Mouse (Mus musculus) forebrain, embryonic 14.5 days (tissue): Measurements from ENCODE around the gene Itih5. TPM values are rescaled to one million over a fixed set of nuclear protein-coding genes. Genes with fewer than 3 reads are reported as not detected.

Experiments used
- ATAC-seq: fragments of 200-750 bp; cut with Nextera tagmentation; 2 replicates; pipeline ENCODE4 v1.8.0; 2017; ENCODE audit warnings: mild to moderate bottlenecking, moderate library complexity
- DNase-seq: peaks from one replicate; pipeline ENCODE4 v3.0.0-alpha.2; 2015; ENCODE audit warnings: low spot score
- H3K27ac ChIP-seq: fragments of 300-500 bp; sonication (generic); 2 replicates; pipeline ENCODE4 v1.5.1; 2014; ENCODE audit warnings: low read depth, mild to moderate bottlenecking, control low read depth, low read length, moderate library complexity
- H3K27me3 ChIP-seq: fragments of 300-500 bp; sonication (generic); replicated peaks from 2 replicates; pipeline ENCODE4 v1.6.1; 2014; ENCODE audit warnings: low read length, control low read depth, mixed read lengths; ENCODE audit not compliant: control insufficient read depth, insufficient read depth
- H3K36me3 ChIP-seq: fragments of 300-500 bp; sonication (generic); 2 replicates; pipeline ENCODE4 v1.6.1; 2014; ENCODE audit warnings: low read length, control low read depth; ENCODE audit not compliant: control insufficient read depth, insufficient read depth
- H3K4me1 ChIP-seq: fragments of 300-500 bp; sonication (generic); 2 replicates; pipeline ENCODE4 v1.6.1; 2014; ENCODE audit warnings: antibody characterized with exemption, low read length, control low read depth; ENCODE audit not compliant: control insufficient read depth, insufficient read depth
- H3K4me2 ChIP-seq: fragments of 300-500 bp; sonication (generic); 2 replicates; pipeline ENCODE4 v1.6.1; 2014; ENCODE audit warnings: mild to moderate bottlenecking, control low read depth, low read length
- H3K4me3 ChIP-seq: fragments of 300-500 bp; sonication (generic); 2 replicates; pipeline ENCODE4 v1.5.1; 2014; ENCODE audit warnings: low read depth, low read length, control low read depth
- H3K9ac ChIP-seq: fragments of 300-500 bp; sonication (generic); 2 replicates; pipeline ENCODE4 v1.6.1; 2014; ENCODE audit warnings: mild to moderate bottlenecking, low read length, control low read depth, moderate library complexity
- H3K9me3 ChIP-seq: fragments of 300-500 bp; sonication (generic); replicated peaks from 2 replicates; pipeline ENCODE4 v1.6.1; 2016; ENCODE audit warnings: low read length, control low read depth, mixed read lengths; ENCODE audit not compliant: control insufficient read depth
- WGBS: fragments of 180-500 bp; shearing (Covaris S2); extraction: QIAGEN DNeasy Blood & Tissue Kit; methylation state at CpG from one replicate; pipeline ENCODE4 v1.1.7; 2014; 5-methylcytosine and 5-hydroxymethylcytosine counted together
- polyA plus RNA-seq: library from polyadenylated mRNA; unstranded; fragments of >200 nt; fragmentation: Nextera tagmentation; extraction: Ambion mirVana; gene quantifications from 2 replicates; pipeline ENCODE4 v1.2.1, GENCODE M21; 2014

The Itih5 gene
- polyA plus RNA-seq, 1 experiment from 2014 or later = 3.4 TPM

DNA sequence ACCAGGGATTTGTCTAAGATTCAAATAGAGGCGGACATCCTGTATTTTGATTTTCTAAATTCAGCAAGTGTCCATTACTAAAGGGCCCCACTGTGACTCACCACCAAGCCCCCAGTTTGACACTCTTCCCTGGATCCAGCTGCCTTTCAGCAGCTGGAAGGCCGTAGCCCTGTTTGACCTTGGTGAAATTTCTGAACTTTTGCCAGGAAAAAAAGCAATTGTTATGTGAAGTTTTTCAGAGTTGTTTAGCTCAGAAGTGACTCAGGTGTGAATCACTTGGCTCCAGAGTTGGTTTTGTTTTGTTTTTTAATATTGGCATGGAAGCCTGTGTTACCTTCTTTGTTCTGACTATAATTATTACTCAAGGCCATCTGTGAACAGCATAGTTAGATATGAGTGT is 46.0 kb downstream of the Itih5 start:
- 86% methylated on average over 2 of the region's 2 CpGs for WGBS

DNA sequence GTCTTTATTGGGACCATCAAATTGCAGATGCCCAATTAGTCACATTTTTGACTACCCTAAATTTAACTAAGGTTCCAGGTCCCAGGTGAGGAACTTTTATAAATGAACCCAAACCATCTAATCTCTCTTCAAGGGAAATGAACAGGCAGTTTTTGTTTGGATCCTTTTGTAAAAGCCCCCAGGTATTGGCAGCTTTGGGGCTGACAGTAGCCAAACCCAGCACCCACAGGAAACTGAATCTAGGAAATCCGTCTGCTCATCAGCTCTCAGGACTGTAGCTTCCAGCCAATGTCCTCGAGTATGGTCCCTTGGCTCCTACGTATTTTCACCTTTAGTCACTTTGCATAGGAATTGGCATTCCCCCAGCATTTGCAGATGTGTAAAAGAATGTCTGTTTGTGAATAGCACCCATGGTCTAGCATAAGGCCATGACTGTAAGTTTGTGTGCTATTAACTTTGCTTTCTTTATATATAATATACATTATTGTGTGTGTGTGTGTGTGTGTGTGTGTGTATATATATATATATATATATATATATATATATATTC is 47.4 kb downstream of the Itih5 start:
- Histone ChIP-seq H3K4me2 (no peak overlapping the region), H3K9ac (no peak overlapping the region), H3K4me1 (no peaks in the 10 kb centered on the region), H3K9me3 (no peaks in the 10 kb centered on the region), H3K27ac (no peak overlapping the region), H3K4me3 (no peak overlapping the region), H3K27me3 (no peaks in the 10 kb centered on the region), H3K36me3 (no peaks in the 10 kb centered on the region)
- ATAC-seq (no peak), DNase-seq (no peak)
- WGBS = 73% methylated on average over 3 of the region's 3 CpGs

More for the DNA sequence above, 46.0 kb downstream of the Itih5 start:
- no peaks in the 10 kb centered on the region for H3K4me1 ChIP-seq
- H3K36me3 ChIP-seq = no peaks in the 10 kb centered on the region
- H3K9me3 ChIP-seq = no peaks in the 10 kb centered on the region
- H3K27ac ChIP-seq = no peak overlapping the region
- ATAC-seq = no peak
- H3K9ac ChIP-seq = no peak overlapping the region
- H3K27me3 ChIP-seq = no peaks in the 10 kb centered on the region
- no peak overlapping the region for H3K4me3 ChIP-seq
- DNase-seq = no peak
- H3K4me2 ChIP-seq = no peak overlapping the region

DNA sequence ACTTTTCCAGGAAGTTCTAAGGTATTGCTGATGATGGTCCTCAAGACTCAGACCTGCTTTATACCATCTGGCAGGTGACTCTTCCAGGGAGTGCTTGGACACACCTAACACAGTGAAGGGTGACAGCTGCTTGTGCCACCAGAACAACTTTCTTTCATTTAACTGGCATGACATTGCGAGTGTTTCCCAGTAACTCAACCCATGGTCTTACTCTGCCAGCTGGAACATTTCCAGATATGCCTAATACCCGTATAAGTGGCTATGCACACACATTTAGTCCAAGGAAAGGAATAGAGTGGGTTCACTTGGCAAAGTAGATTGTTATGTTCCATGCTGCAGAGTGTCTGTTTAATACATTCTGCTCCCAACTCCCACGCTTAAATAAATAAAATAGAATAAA is 50.9 kb downstream of the Itih5 start:
- no peak overlapping the region for H3K4me3 ChIP-seq
- no peak overlapping the region for H3K27ac ChIP-seq
- H3K9me3 ChIP-seq = no peaks in the 10 kb centered on the region
- no peaks in the 10 kb centered on the region for H3K4me1 ChIP-seq
- ATAC-seq = no peak
- no peak overlapping the region for H3K4me2 ChIP-seq
- H3K9ac ChIP-seq = no peak overlapping the region
- no peaks in the 10 kb centered on the region for H3K27me3 ChIP-seq
- 72% methylated on average over 3 of the region's 3 CpGs for WGBS
- peak; percentile 17 for DNase-seq
- H3K36me3 ChIP-seq = no peaks in the 10 kb centered on the region

DNA sequence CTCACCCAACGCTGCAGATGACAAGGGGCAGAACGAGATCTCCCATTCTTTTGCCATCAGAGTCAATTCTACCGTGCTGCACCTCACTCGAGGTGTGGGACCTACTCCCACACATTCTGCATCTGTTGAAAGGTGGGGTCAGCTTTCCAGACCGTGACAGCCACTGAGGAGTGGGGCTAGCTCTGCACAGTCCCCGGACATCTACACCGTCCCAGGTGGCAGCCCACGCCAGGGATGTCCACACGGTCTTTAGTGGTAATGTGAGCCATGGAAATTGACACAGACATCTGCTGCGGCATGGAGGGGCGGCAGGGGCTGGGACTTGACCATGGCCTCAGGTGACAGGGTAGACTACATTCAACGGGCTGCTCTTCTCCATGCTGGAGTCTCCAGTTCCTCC is 60.1 kb downstream of the Itih5 start:
- Histone ChIP-seq H3K4me2 (no peak overlapping the region), H3K27me3 (no peaks in the 10 kb centered on the region), H3K9ac (no peak overlapping the region), H3K9me3 (no peaks in the 10 kb centered on the region), H3K27ac (no peak overlapping the region), H3K36me3 (no peaks in the 10 kb centered on the region), H3K4me1 (no peaks in the 10 kb centered on the region), H3K4me3 (no peak overlapping the region)
- 93% methylated on average over 12 of the region's 12 CpGs for whole genome bisulfite sequencing
- no peak for ATAC-seq
- no peak for DNase-seq

DNA sequence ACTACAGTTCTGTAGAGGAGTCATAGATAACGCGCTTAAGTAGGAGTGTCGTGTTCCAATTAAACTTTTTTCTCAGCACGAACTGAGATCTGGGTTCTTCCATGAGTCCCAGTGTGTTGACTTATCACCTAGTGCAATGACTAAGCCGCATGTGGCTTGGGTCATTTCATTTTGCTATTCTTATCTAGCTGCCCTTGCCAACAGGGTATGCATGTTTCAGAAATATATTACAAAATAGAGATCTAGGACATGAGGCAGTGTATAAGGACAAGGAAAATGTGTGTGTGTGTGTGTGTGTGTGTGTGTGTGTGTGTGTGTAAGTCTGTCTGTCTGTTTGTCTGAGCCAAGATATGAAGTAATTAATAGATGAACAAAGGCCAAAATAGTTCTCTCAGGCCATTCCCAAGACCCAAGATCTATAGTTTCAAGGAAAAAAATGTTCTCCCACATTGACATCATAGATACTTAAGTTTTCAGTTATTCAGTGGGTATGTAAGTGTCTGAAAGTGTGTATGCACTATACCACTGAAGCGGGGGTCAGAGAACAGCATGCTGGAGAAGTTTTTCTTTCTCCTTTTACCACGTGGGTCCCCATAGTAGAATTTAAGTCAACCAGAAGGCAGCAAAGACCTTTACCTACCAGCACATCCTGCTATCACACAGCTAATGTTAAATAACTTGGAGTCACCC is 62.6 kb downstream of the Itih5 start:
- Histone ChIP-seq H3K4me3 (no peak overlapping the region), H3K4me1 (no peaks in the 10 kb centered on the region), H3K27me3 (no peaks in the 10 kb centered on the region), H3K9me3 (no peaks in the 10 kb centered on the region), H3K27ac (0 out of 2 replicates have a peak overlapping the region, but pooled peaks have one; percentile 9), H3K9ac (no peak overlapping the region), H3K4me2 (no peak overlapping the region), H3K36me3 (no peaks in the 10 kb centered on the region)
- ATAC-seq (peak; percentile 60), DNase-seq (no peak)
- 72% methylated on average over 7 of the region's 7 CpGs for WGBS

DNA sequence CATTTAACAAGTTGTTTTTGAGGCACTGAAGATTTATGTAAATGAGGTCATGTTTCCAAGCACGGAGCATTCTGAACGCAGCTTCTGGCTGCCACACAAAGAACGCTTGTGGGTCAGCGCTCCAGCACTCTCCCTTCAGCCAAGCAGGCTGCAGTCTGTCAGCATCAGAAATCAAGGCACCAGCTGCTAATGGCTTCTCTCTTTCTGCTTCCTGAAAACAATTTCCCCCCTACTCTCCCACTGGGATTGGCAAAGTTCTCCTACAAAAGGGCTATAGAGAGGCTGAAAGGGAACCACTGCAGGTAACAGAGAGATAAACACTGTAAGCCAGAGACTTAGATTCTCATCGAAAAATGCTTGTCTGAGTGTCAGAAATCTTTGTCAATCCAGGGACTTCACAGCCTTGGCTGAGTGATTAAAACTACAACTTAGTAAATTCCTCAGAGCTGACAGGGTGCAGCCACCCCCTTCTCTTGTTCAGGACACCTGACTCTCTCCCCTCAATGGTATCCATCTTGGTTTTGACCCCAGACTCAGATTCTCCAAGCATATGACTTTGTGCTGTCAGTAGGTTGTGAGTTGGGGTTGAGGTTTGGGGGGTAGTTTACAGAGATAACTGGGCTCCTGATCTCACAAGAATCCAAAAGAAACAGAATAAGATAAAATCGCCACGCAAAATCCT is 63.3 kb downstream of the Itih5 start:
- ATAC-seq (peak; percentile 90), DNase-seq (peak; percentile 77)
- H3K4me3 ChIP-seq = no peak overlapping the region
- WGBS = 29% methylated on average over 7 of the region's 7 CpGs
- no peak overlapping the region for H3K4me2 ChIP-seq
- H3K9ac ChIP-seq = peak overlapping the region; percentile 13; the same call in 1 of the 2 replicates
- H3K36me3 ChIP-seq = no peaks in the 10 kb centered on the region
- H3K27me3 ChIP-seq = no peaks in the 10 kb centered on the region
- no peaks in the 10 kb centered on the region for H3K9me3 ChIP-seq
- peak overlapping the region; percentile 9; the same call in 1 of the 2 replicates for H3K27ac ChIP-seq
- no peaks in the 10 kb centered on the region for H3K4me1 ChIP-seq

DNA sequence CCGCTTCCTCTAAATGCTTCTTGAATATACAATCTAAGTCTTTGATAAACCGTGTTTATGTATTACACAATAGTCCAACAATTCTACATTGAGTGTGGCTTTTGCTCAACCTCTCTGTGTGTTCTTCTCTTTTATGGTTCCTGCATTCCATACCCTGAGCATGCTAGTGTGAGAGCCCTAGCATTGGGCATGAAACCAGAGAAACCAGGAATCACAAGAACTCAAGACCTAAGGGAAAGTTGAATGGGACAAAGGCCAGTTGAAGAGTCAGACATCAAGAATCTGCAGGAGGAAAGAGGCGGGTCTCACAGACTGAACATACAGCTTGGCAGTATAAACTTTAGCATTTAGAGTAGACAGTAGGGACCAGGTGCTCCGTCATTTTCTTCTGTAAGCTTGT is 68.5 kb downstream of the Itih5 start:
- Histone ChIP-seq H3K9ac (no peak overlapping the region), H3K9me3 (no peaks in the 10 kb centered on the region), H3K4me3 (no peak overlapping the region), H3K27ac (no peak overlapping the region), H3K27me3 (no peaks in the 10 kb centered on the region), H3K36me3 (no peaks in the 10 kb centered on the region), H3K4me2 (no peak overlapping the region), H3K4me1 (no peaks in the 10 kb centered on the region)
- WGBS = 93% methylated on average over 4 of the region's 4 CpGs
- no peak for DNase-seq
- ATAC-seq = no peak

DNA sequence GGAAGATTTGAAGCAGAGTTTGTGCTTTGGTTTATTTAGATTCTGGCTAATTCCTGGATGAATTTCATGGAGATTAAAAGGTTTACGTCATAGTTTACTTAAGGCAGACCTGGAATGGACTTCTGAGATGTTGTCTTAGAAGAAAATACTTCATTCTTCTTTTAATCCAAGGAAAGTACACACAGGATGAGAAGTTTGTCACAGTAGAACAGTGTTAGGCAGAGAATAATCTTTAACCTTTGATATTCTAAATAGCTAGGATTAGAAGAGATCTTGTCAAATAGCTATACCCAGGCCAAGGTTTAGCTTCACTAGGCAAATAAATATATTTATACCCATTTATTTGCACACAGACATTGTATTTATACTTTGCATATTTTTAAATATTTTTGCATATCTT is 73.5 kb downstream of the Itih5 start:
- WGBS = 95% methylated on average over 1 of the region's 1 CpGs
- Histone ChIP-seq H3K4me2 (no peak overlapping the region), H3K27ac (no peak overlapping the region), H3K4me1 (no peaks in the 10 kb centered on the region), H3K27me3 (no peaks in the 10 kb centered on the region), H3K9me3 (no peaks in the 10 kb centered on the region), H3K36me3 (no peaks in the 10 kb centered on the region), H3K4me3 (no peak overlapping the region), H3K9ac (no peak overlapping the region)
- ATAC-seq (no peak), DNase-seq (no peak)

DNA sequence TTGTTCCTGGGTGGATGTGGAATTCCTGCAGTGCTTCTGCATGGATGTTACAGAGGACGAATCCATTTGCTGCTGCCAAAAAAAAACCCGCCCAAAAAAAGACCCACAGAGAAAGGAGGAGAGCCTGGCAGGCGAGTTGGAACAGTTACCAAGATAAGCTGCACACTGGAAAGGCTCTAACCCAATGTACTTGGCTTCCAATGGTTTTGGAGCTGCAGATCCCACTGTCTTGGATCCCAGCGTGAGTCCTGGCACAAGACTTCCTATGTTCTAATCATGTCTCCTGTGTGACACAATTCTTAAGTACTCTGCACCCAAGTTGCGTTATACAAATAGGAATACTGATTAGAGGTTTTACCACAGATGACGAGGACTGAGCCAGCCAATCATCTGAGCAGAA is 78.6 kb downstream of the Itih5 start:
- Histone ChIP-seq H3K27ac (no peak overlapping the region), H3K4me1 (no peaks in the 10 kb centered on the region), H3K4me3 (no peak overlapping the region), H3K27me3 (no peaks in the 10 kb centered on the region), H3K9ac (no peak overlapping the region), H3K36me3 (no peaks in the 10 kb centered on the region), H3K4me2 (no peak overlapping the region), H3K9me3 (no peaks in the 10 kb centered on the region)
- no peak for DNase-seq
- WGBS = 86% methylated on average over 6 of the region's 6 CpGs
- no peak for ATAC-seq
